Mouse (Mus musculus) embryonic fibroblast, embryonic 13.5 days (primary cell): ENCODE measurements around the gene Thap3. TPM values are rescaled to one million over a fixed set of nuclear protein-coding genes. Genes with fewer than 3 reads are reported as not detected.

Source experiments
- H3K27ac ChIP-seq: 2 replicates; pipeline ENCODE4 v1.5.1; 2012; ENCODE audit warnings: low read length, control low read depth, inconsistent platforms; ENCODE audit not compliant: insufficient read depth
- H3K4me1 ChIP-seq: 2 replicates; pipeline ENCODE4 v1.6.1; 2011; ENCODE audit warnings: low read length; ENCODE audit not compliant: control insufficient read depth, insufficient read depth
- H3K4me3 ChIP-seq: 2 replicates; pipeline ENCODE4 v1.5.1; 2011; ENCODE audit warnings: mild to moderate bottlenecking, control low read depth, low read length; ENCODE audit not compliant: insufficient read depth
- CTCF ChIP-seq: IDR thresholded peaks from 2 replicates; pipeline ENCODE4 v1.5.1; 2011; ENCODE audit warnings: mild to moderate bottlenecking, control low read depth, low read length, moderate library complexity, borderline replicate concordance; ENCODE audit not compliant: insufficient read depth
- POLR2A ChIP-seq: IDR thresholded peaks from 2 replicates; pipeline ENCODE4 v1.6.1; 2011; ENCODE audit warnings: low read depth, mild to moderate bottlenecking, control low read depth, low read length, moderate library complexity
- polyA plus RNA-seq: library from polyadenylated mRNA; stranded (reverse); fragments of >200 nt; gene quantifications from 2 replicates; pipeline ENCODE4 v1.2.4, GENCODE M21; 2011; ENCODE audit warnings: low read depth; ENCODE audit not compliant: missing spikeins, insufficient read length

The Thap3 gene
- polyA plus RNA-seq, 1 experiment: 10.8 TPM

DNA sequence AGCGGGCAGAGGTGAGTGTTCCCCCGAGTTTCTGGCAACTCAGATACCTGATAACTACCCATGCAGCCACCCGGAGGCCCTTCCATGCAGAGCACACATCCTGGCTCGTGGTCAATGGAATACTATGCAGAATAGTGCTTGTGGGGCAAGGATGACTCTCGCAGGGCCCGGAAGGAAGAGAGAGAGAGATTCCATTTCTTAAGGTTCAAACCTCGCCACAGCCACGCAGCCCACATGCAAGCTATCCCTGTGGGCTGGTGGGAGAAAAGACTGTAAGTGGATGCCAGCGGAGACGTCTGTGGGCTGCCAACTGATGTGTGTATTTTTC lies 819 bp downstream of the Thap3 start:
- peak overlapping the region; percentile 61 for H3K4me3 ChIP-seq
- TF ChIP-seq CTCF (no peak), POLR2A (0 out of 2 replicates have a peak, but pooled peaks have one; percentile 17)
- H3K27ac ChIP-seq: peak overlapping the region; percentile 55; the same call in 1 of the 2 replicates
- peaks cover 5% of the 10 kb centered on the region; the same call in 1 of the 2 replicates for H3K4me1 ChIP-seq

DNA sequence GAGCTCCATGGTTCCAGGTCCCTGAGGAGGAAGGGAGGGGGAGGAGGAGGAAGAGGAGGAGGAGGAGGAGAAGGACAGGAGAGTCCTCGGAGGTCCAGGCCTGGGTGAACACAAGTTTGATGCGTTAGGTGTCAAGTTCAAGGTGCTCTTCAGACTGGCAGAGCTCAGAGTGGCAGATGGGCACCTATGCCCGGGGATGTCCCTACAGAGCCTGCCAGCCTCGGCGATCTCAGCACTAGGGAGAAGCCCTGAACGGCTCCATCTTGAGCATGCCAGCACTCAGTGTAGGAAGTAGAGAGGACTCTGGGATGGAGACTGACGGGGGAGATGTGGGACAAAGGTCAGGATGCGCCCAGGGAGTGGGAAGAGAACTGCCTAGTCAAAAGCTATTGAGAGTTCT lies 2.1 kb downstream of the Thap3 start:
- Histone ChIP-seq H3K4me3 (no peak overlapping the region), H3K27ac (no peak overlapping the region), H3K4me1 (peaks cover 5% of the 10 kb centered on the region; the same call in 1 of the 2 replicates)
- TF ChIP-seq POLR2A (no peak), CTCF (no peak)

DNA sequence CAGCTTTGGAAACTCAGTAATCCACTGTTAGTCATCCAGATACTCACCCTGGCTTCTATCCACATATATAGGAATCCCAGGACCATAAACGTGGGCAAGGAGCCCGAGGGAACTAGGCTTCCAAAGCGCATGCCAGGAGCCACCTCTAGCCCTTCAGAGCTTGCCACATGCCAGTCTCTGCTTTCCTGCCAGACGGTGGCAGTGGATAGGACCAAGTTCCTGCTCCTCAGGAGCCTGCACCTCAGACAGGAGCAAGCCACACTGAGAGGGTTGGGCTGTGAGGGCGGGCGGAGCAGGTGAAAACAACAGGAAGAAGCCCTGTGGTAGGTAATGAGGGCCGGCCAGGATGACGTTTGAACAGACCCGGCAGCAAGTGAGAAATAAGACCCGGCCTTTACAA lies 2.9 kb downstream of the Thap3 start:
- Histone ChIP-seq H3K27ac (no peak overlapping the region), H3K4me3 (no peak overlapping the region), H3K4me1 (peaks cover 5% of the 10 kb centered on the region; the same call in 1 of the 2 replicates)
- TF ChIP-seq POLR2A (no peak), CTCF (no peak)

GRCm38 (mm10) chr4:151983560-151983959 lies 5.2 kb downstream of the Thap3 start:
- TF ChIP-seq POLR2A (no peak), CTCF (no peak)
- 0 out of 2 replicates have a peak, but pooled peaks cover 5% of the 10 kb centered on the region for H3K4me1 ChIP-seq
- no peak overlapping the region for H3K27ac ChIP-seq
- no peak overlapping the region for H3K4me3 ChIP-seq

DNA sequence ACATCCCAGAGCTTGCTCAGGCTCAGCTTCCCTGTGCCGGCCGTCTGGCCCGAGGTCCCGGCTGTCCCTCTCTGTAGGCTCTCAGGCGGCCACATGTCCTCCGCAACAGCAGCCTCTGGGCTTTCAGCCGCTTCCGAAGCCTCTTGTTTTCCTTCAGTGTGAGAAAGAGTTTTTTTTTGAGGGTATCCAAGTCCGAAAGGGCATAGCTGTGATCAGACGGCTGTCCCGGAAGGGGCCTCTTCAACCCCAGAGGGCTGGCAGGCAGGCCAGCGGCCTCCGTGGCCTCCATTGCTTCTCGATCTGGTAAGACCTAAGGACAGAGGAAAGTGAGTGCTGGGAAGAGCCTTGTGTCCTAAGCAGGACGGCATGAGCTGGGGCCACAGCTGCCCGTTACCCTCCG lies 5.8 kb downstream of the Thap3 start:
- H3K4me1 ChIP-seq: 0 out of 2 replicates have a peak, but pooled peaks cover 5% of the 10 kb centered on the region
- no peak overlapping the region for H3K4me3 ChIP-seq
- TF ChIP-seq CTCF (no peak), POLR2A (no peak)
- H3K27ac ChIP-seq: no peak overlapping the region

DNA sequence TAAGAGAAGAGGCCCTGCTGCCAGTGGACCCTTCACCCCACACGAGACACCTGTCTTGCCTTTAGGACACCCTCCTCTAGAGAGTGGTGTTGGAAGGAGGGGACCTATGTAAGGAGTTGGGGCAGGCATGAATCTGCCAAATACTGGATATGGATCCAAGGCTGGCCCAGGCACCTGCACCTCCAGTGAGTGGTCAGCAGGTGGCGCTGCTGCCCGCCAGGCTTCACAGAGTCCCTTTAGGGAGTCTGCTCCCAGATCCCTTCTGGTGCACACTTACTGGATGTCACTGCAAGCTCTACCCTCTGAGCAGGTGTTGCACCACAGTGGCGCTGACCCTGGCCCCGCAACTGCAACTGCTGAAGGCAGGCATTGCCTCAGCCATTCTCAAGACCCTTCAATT lies 7.4 kb downstream of the Thap3 start:
- Histone ChIP-seq H3K4me3 (no peak overlapping the region), H3K4me1 (0 out of 2 replicates have a peak, but pooled peaks cover under 1% of the 10 kb centered on the region), H3K27ac (no peak overlapping the region)
- no peak for TF ChIP-seq POLR2A
- peak; percentile 98 for TF ChIP-seq CTCF

GRCm38 (mm10) chr4:151980699-151981098 lies 8.1 kb downstream of the Thap3 start:
- Histone ChIP-seq H3K4me3 (no peak overlapping the region), H3K4me1 (no peaks in the 10 kb centered on the region), H3K27ac (no peak overlapping the region)
- TF ChIP-seq CTCF (no peak), POLR2A (no peak)

DNA sequence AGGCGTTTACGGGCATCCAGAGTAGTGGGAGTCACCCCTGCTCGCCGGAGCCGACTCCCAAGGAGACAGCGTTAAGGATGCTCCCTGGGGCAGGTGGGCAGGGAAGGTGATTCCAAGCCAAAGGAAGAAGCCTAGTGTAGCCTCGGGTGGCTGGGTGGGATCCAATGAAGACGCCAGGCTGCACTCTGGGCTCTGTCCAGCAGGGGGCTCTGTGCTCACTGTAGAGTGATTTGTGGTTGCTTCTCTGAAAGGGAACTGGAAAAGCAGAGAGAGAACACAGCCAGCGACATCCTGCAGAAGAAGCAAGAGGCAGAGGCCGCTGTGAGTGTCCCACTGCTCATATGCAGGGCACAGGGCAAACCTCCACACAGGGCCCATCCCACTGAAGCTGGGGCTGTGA lies 11.0 kb downstream of the Thap3 start:
- no peak overlapping the region for H3K27ac ChIP-seq
- no peak for TF ChIP-seq POLR2A
- peak; percentile 77 for TF ChIP-seq CTCF
- no peak overlapping the region for H3K4me3 ChIP-seq
- no peaks in the 10 kb centered on the region for H3K4me1 ChIP-seq

- Histone ChIP-seq H3K4me3 (no peak overlapping the region), H3K4me1 (no peaks in the 10 kb centered on the region), H3K27ac (no peak overlapping the region)
- TF ChIP-seq POLR2A (no peak), CTCF (no peak)
Measured at GRCm38 (mm10) chr4:151975441-151975840, 13.4 kb downstream of the Thap3 start.

DNA sequence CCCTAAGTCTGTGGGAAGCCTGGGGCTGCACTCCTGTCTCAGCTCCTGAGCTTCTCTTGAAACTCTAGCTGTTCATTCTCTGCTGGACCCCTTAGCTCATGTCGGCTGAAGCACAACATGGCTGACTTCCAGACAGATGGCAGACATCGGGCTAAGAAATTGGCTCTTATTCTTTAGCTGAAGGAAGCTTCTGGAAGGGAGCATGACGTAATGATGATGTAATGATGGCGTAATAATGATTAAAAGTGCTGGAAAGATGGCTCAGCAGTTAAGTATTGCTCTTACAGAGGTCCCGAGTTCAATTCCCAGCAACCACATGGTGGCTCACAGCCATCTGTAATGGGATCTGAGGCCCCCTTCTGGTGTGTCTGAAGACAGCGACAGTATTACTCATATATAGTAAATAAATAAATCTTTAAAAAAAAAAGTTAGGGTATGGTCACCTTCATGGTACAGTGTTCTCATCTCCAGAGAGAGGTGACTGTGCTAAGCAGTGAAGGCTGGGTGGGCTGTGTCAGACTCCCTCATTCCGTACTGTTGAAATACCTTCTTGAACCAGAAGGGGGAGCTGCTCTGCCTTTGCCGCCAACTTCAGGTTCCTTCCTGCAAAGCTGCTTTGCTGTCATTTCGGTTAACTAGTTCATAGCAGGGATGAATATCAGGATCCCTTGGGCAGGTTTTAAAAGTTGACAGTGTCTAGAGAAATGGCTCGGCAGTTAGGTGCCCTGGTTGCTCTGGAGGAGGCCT lies 16.4 kb downstream of the Thap3 start:
- Histone ChIP-seq H3K4me1 (no peaks in the 10 kb centered on the region), H3K4me3 (no peak overlapping the region), H3K27ac (no peak overlapping the region)
- TF ChIP-seq CTCF (peak; percentile 41; the same call in 1 of the 2 replicates), POLR2A (no peak)
